Mouse (Mus musculus): Measurements from ENCODE around the gene Smg8. TPM values are rescaled to one million over a fixed set of nuclear protein-coding genes. Genes with fewer than 3 reads are reported as not detected.
"Not testable (repeated sequence)": the region's sequence is repeated elsewhere in the genome, so short reads cannot be mapped to it uniquely, and the experiment has no call there.

Smg8 gene
- total RNA-seq, 2 experiments from 2014 or later = 16.4 to 16.8 TPM

GRCm38 (mm10) chr11:87048900-87049299, 37.7 kb downstream of the Smg8 start:
- DNase-seq (ENCODE audit: extremely low spot score in 1 of 2, low spot score in 1 of 2) = not testable (repeated sequence)

DNA sequence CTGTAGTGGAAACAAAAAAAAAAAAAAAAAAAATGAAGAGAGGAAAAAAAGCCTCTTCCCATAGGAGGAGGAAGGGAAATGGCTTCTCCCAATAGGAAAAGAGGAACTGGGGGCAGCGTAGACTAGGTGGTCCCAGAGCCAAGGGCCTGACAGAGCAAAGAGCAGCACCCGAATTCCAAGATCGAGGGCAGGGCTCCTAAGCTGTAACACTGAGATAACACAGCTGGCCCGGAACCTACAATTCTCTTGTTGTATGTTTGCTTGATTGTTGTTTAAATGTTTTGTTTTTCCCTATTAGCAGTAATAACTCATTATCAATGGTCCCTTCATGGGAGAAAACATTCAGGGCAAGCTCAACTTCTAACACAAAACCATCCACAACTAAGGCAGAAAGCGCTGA, 39.6 kb downstream of the Smg8 start:
- no peak for DNase-seq (ENCODE audit: extremely low spot score in 1 of 2, low spot score in 1 of 2)

DNA sequence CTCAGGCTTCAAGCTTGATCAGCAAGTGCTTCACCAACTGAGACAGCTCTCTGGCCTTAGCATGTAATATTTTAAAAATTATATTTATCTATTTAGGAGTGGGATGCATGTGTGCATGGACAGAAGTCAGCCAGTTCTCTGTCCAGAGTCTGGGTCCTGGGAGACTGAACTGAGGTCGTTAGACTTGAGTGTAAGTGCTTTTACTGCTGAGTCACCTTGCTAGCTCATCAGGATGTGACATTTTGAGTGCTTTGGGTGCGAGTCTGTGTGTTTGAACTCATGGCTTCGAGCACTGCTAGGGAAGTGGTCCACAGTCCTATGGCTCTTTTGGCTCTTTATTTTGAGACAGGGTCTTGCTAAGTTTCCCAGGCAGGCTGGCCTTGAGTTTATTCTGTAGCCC, 43.5 kb downstream of the Smg8 start:
- no peak for DNase-seq (ENCODE audit: extremely low spot score in 1 of 2, low spot score in 1 of 2)

GRCm38 (mm10) chr11:87039307-87039963, 47.1 kb downstream of the Smg8 start:
- DNase-seq (ENCODE audit: extremely low spot score in 1 of 2, low spot score in 1 of 2) = no peak

DNA sequence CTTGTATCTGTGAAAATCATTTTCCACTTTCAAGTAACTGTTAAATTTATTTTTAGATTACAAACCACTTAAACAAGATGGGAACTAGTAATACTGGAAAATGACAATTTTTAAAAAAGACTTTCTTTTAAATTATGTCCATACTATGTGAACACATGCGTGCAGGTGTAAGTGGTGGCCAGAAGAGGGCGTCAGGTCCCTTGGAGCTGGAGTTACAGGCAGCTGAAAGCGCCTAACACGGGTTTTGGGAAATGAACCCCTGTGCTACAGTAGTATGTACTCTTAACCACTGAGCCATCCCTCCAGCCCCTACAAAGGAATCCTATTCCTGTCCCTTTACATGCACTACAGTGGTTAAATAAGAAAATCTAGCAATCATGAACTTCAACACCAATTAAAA, 50.4 kb downstream of the Smg8 start:
- DNase-seq (ENCODE audit: extremely low spot score in 1 of 2, low spot score in 1 of 2) = no peak

- no peak for DNase-seq (ENCODE audit: extremely low spot score in 1 of 2, low spot score in 1 of 2)
Measured at GRCm38 (mm10) chr11:87028212-87028611, 58.4 kb downstream of the Smg8 start.

Small RNA genes lying within 50 kb of the gene (microRNA-seq; reads per million reads assigned to microRNA genes)
- 33.4 to 622 reads per million in 2 experiments for gene Mir301

Other genes with a start within 250 kb of the Smg8 start
- 10 to 100 TPM; 23.5 to 28.0 TPM for gene Ypel2, start 93.1 kb downstream of the Smg8 start, total RNA-seq (2021)
- gene Gdpd1, start 12.7 kb downstream of the Smg8 start, total RNA-seq (2021) = 10 to 100 TPM; 46.3 to 48.7 TPM
- gene Prr11, start 21.9 kb upstream of the Smg8 start, total RNA-seq (2021) = under 1 TPM; 0.31 to 0.57 TPM
- 10 to 100 TPM; 15.4 to 16.2 TPM for gene Ska2, start 22.5 kb upstream of the Smg8 start, total RNA-seq (2021)
- gene Trim37, start 40.3 kb upstream of the Smg8 start, total RNA-seq (2021) = 100 to 1,000 TPM; 189 to 204 TPM

Data from layer of hippocampus, postnatal 25 days (tissue).